Mouse (Mus musculus) heart, adult 2 months (tissue): ENCODE data around the gene Rps8. TPM values are rescaled to one million over a fixed set of nuclear protein-coding genes. Genes with fewer than 3 reads are reported as not detected.

Experiments
- DNase-seq, 2 experiments: peaks; one replicate each; pipeline ENCODE4 v3.0.0; 2021
- H3K27ac ChIP-seq: fragments of 200-600 bp; 2 replicates; pipeline ENCODE4 v1.8.1; 2022
- H3K27me3 ChIP-seq: fragments of 200-500 bp; 2 replicates; pipeline ENCODE4 v1.6.1; 2012; ENCODE audit warnings: mild to moderate bottlenecking, low read length, inconsistent platforms, mixed read lengths; ENCODE audit not compliant: control insufficient read depth, insufficient read depth
- H3K36me3 ChIP-seq: fragments of 200-500 bp; 2 replicates; pipeline ENCODE4 v1.6.1; 2012; ENCODE audit warnings: low read length, inconsistent platforms; ENCODE audit not compliant: control insufficient read depth, insufficient read depth
- H3K4me1 ChIP-seq: fragments of 200-500 bp; 2 replicates; pipeline ENCODE4 v1.6.1; 2011; ENCODE audit warnings: low read length; ENCODE audit not compliant: control insufficient read depth, insufficient read depth
- H3K4me3 ChIP-seq: fragments of 200-600 bp; 2 replicates; pipeline ENCODE4 v1.8.1; 2022
- H3K79me2 ChIP-seq: fragments of 200-500 bp; replicated peaks from 2 replicates; pipeline ENCODE4 v1.6.1; 2012; ENCODE audit warnings: mild to moderate bottlenecking, inconsistent platforms, low read length, moderate library complexity, mixed read lengths; ENCODE audit not compliant: control insufficient read depth, insufficient read depth
- H3K9ac ChIP-seq: fragments of 200-500 bp; 2 replicates; pipeline ENCODE4 v1.6.1; 2012; ENCODE audit warnings: low read depth, mild to moderate bottlenecking, control low read depth, inconsistent platforms, low read length, mixed read lengths
- CTCF ChIP-seq: fragments of 200-600 bp; IDR thresholded peaks from 2 replicates; pipeline ENCODE4 v1.8.1; 2022; ENCODE audit warnings: antibody characterized with exemption, mild to moderate bottlenecking, moderate library complexity
- EP300 ChIP-seq: fragments of 200-500 bp; IDR thresholded peaks from 2 replicates; pipeline ENCODE4 v1.6.1; 2011; ENCODE audit warnings: low read depth, low read length, control low read depth; ENCODE audit not compliant: insufficient read depth
- POLR2A ChIP-seq: fragments of 200-500 bp; IDR thresholded peaks from 2 replicates; pipeline ENCODE4 v1.6.1; 2011; ENCODE audit warnings: mild to moderate bottlenecking, low read depth, low read length, control low read depth; ENCODE audit not compliant: insufficient read depth
- WGBS: fragments of 180-500 bp; shearing (Covaris S2); methylation state at CpG from one replicate; pipeline ENCODE4 v1.1.7; 2018; 5-methylcytosine and 5-hydroxymethylcytosine counted together
- intact Hi-C: fragments of 180-260 bp; cut with DNase I; formaldehyde crosslinking; loops from one replicate; pipeline ENCODE4 v1.15.1; 2025
- long read RNA-seq: library from polyadenylated mRNA; stranded (forward); transcript quantifications from one replicate; pipeline ENCODE4 v2.0.0, GENCODE M21; 2021
- polyA plus RNA-seq: library from polyadenylated mRNA; depleted of rRNA; stranded (reverse); fragments of >200 nt; gene quantifications from 2 replicates; pipeline ENCODE4 v1.2.3, GENCODE M21; 2012; rRNA removed
- total RNA-seq, 2 experiments: library from RNA; stranded (reverse); gene quantifications; 2 replicates each; pipeline ENCODE4 v1.2.3; 2021

The Rps8 gene
- total RNA-seq (100 to 1,000 TPM; 553 to 608 TPM), polyA plus RNA-seq (315 and 381 TPM in 2 replicates)
- long read RNA-seq, transcript Rps8-201 (6 exons, 860 nt) = major isoform, 72 of 78 reads
- long read RNA-seq, partial matches to known transcripts = 2 of 78 reads
- long read RNA-seq, other reads (novel, unspliced or antisense) = 2 of 78 reads

DNA sequence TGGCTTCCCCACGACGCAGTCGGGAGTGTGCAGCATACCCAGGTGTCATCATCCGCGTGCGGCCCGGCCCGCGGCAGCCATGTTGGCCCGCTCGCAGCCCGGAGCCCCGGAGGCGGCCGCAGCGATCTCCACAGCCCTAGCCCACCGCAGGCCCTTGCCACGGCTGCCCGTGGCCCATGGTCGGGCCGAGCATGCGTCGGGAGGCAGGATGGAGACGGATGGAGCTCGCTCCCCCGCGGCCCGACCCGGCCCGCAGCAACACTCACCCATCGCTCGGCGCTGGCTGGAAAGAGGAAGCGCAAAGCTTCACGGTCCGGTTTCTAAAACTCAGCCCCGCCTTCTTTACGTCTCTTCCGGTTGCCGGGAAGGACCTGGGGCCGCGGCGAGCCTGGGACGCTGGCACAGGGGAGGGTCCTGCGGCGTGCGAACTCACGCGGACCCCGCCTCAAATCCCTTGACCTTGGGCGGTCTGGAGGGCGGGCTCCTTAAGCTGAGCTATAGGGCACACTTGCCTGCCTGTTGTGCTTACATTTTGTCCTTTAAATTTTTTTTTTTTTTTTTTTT is at the start of gene Rps8:
Gene Rps8 (minus strand): TSS at position 452 of the 564 bp plus-strand sequence.
- WGBS = under 1% methylated on average over 52 of the region's 52 CpGs
- Histone ChIP-seq H3K27me3 (no peaks in the 10 kb centered on the region), H3K4me1 (peaks cover 3% of the 10 kb centered on the region; the same call in 1 of the 2 replicates), H3K79me2 (no peaks in the 10 kb centered on the region), H3K27ac (peak within 1 kb of the TSS; percentile 78), H3K4me3 (peak within 1 kb of the TSS; percentile 66), H3K36me3 (peaks cover 7% of the 10 kb centered on the region), H3K9ac (peak within 1 kb of the TSS; percentile 94)
- TF ChIP-seq POLR2A = peak; percentile 96
- no peak for TF ChIP-seq CTCF
- TF ChIP-seq EP300 = peak; percentile 32; the same call in 1 of the 2 replicates
- DNase-seq = peak; percentile 90 to 92
- intact Hi-C loops = loop anchor here (2.0 kb wide), 3 partner anchors 19 to 35 kb away; partner anchors contain the start of gene Kif2c

DNA sequence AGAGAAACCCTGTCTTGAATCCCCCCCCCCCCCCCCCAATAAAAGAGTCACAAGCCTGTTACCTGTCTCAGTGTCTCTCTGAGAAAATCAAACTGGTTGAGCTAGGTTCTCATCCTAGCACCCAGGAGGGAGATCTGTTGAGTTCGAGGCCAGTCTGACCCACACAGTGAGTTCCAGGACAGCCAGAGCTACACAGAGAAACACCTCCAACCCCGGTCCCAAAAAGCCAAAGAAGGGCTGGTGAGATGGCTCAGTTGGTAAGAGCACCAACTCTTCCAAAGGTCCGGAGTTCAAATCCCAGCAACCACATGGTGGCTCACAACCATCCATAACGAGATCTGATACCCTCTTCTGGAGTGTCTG is 46.9 kb upstream of the Rps8 start:
- intact Hi-C loops = no loop called here
- TF ChIP-seq CTCF (no peak), EP300 (no peak), POLR2A (no peak)
- H3K4me1 ChIP-seq = peaks cover 1% of the 10 kb centered on the region
- H3K4me3 ChIP-seq = no peak overlapping the region
- DNase-seq = no peak
- no peaks in the 10 kb centered on the region for H3K79me2 ChIP-seq
- no peaks in the 10 kb centered on the region for H3K36me3 ChIP-seq
- 75% methylated on average over 4 of the region's 4 CpGs for WGBS
- no peak overlapping the region for H3K9ac ChIP-seq
- H3K27me3 ChIP-seq = no peaks in the 10 kb centered on the region
- H3K27ac ChIP-seq = no peak overlapping the region

DNA sequence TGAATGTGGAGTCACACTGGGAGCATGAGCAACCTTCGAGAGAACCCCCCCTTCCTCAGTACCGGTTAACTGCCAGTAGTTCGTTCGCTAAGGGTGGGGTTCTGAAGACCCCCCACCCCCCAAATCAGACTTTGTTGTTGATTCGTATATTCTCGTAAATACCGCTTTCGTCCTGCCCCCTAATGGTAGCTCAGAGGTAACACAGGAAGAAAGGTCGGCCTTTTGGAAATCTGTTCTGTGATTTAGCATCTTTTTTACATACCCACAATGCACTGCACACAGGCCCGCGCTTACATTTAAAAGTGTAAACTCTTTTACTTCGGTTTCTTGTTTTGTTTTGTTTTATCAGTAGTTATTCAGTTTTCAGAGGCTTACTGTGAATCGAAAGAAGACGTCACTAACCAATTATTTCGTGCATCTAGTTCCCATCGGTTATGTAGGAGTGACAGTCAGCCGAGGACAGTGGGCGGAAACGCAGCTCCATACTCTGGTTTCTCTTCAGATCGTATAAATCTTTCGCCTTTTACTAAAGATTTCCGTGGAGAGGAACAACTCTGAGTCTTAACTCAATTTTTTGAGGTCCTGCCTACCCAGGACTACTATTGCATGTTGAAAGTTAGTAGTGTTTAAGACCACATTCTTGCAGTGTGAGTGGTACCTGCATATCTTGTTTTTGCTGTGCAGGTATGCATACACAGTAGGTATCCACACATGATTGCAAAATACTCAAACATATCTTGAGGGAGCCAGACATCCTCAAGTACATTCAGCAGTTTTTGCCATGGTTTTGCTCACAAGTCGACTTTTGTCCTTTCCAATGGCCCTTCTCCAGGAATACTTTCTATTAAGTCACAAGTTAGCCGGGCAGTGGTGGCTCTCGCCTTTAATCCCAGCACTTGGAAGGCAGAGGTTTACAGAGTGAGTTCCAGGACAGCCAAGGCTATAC is 46.3 kb upstream of the Rps8 start:
- peak in 1 of 2 experiments; percentile 45 for DNase-seq
- WGBS = 1% methylated on average over 25 of the region's 25 CpGs
- H3K36me3 ChIP-seq = no peaks in the 10 kb centered on the region
- H3K4me3 ChIP-seq = peak overlapping the region; percentile 50
- peak overlapping the region; percentile 76 for H3K9ac ChIP-seq
- peak overlapping the region; percentile 67 for H3K27ac ChIP-seq
- peaks cover 1% of the 10 kb centered on the region for H3K4me1 ChIP-seq
- no peak for TF ChIP-seq EP300
- TF ChIP-seq POLR2A = peak; percentile 61; the same call in 1 of the 2 replicates
- peak; percentile 75 for TF ChIP-seq CTCF
- no peaks in the 10 kb centered on the region for H3K27me3 ChIP-seq
- H3K79me2 ChIP-seq = no peaks in the 10 kb centered on the region
- intact Hi-C loops = no loop called here

DNA sequence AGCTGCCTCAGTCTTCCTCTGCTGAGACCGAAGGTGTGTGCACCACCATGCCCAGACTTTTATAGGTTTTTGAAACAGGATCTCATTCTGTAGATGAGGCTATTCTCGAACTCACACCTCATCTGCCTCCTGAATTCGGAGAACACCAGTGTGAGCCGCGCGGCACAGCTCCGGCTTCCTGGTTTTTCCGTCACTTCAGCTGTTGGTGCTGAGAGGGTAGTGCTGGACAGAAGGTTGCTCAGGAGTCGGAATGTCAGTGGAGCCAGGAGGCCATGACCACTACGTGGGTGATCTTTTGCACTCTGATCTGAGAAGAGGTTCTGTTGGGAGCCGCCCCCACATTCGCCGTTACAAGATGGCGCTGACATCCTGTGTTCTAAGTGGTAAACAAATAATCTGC is 35.8 kb upstream of the Rps8 start:
- Histone ChIP-seq H3K9ac (no peak overlapping the region), H3K36me3 (no peaks in the 10 kb centered on the region), H3K4me3 (no peak overlapping the region), H3K4me1 (peaks cover 6% of the 10 kb centered on the region), H3K79me2 (no peaks in the 10 kb centered on the region), H3K27ac (no peak overlapping the region), H3K27me3 (no peaks in the 10 kb centered on the region)
- intact Hi-C loops = no loop called here
- no peak for DNase-seq
- 93% methylated on average over 14 of the region's 14 CpGs for WGBS
- TF ChIP-seq EP300 (no peak), CTCF (no peak)

DNA sequence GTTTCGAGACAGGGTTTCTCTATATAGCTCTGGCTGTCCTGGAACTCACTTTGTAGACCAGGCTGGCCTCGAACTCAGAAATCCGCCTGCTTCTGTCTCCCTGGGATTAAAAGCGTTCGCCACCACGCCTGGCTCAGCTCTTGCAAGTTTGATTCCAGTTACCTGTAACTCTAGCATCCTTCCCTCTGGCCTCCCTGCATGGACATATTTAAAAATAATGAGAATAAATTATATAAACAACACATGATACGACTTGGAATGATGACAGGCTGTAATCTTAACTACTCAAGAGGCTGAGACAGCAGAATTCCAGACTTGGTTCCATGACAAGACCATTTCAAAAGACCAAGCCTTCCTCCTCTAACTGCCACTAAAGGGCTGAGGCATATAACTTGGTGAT is 34.6 kb upstream of the Rps8 start:
- Histone ChIP-seq H3K36me3 (no peaks in the 10 kb centered on the region), H3K27ac (peak overlapping the region; percentile 98), H3K4me1 (peaks cover 6% of the 10 kb centered on the region), H3K79me2 (no peaks in the 10 kb centered on the region), H3K4me3 (no peak overlapping the region), H3K9ac (no peak overlapping the region; the same call in 1 of the 2 replicates), H3K27me3 (no peaks in the 10 kb centered on the region)
- TF ChIP-seq CTCF (no peak), POLR2A (no peak), EP300 (no peak)
- 72% methylated on average over 7 of the region's 7 CpGs for WGBS
- DNase-seq = no peak
- intact Hi-C loops = no loop called here
